Mouse (Mus musculus) heart, embryonic 14.5 days (tissue): ENCODE results near the gene Igfbpl1. TPM values are rescaled to one million over a fixed set of nuclear protein-coding genes. Genes with fewer than 3 reads are reported as not detected.

ENCODE experiments used
- ATAC-seq: fragments of 200-750 bp; cut with Nextera tagmentation; 2 replicates; pipeline ENCODE4 v1.8.0; 2017; ENCODE audit warnings: low read depth, moderate TSS enrichment; ENCODE audit not compliant: insufficient number of reproducible peaks, insufficient read depth, low FRiP score
- H3K27ac ChIP-seq, 2 experiments: fragments of 200-500 bp in 1 of 2; fragments of 300-500 bp in 1 of 2; sonication (generic) in 1 of 2; replicated peaks in 1 of 2; 2 replicates each; pipeline ENCODE4 v1.5.1; 2012 to 2014; ENCODE audit warnings: low read depth in 2 of 2, low read length in 2 of 2, control low read depth in 1 of 2, mild to moderate bottlenecking in 1 of 2, mixed read lengths in 1 of 2; ENCODE audit not compliant: control insufficient read depth in 1 of 2, insufficient read depth in 1 of 2
- H3K27me3 ChIP-seq: fragments of 300-500 bp; sonication (generic); 2 replicates; pipeline ENCODE4 v1.6.1; 2014; ENCODE audit warnings: mild to moderate bottlenecking, low read length, control low read depth; ENCODE audit not compliant: control insufficient read depth, insufficient read depth
- H3K36me3 ChIP-seq: fragments of 300-500 bp; sonication (generic); 2 replicates; pipeline ENCODE4 v1.6.1; 2014; ENCODE audit warnings: mild to moderate bottlenecking, control low read depth, low read length, mixed read lengths; ENCODE audit not compliant: control insufficient read depth, insufficient read depth
- H3K4me1 ChIP-seq, 2 experiments: fragments of 200-500 bp in 1 of 2; fragments of 300-500 bp in 1 of 2; sonication (generic) in 1 of 2; 2 replicates each; pipeline ENCODE4 v1.6.1; 2012 to 2014; ENCODE audit warnings: low read length in 2 of 2, control low read depth in 1 of 2, mixed read lengths in 1 of 2; ENCODE audit not compliant: control insufficient read depth in 2 of 2, insufficient read depth in 2 of 2
- H3K4me2 ChIP-seq: fragments of 300-500 bp; sonication (generic); 2 replicates; pipeline ENCODE4 v1.6.1; 2014; ENCODE audit warnings: mild to moderate bottlenecking, low read length
- H3K4me3 ChIP-seq, 2 experiments: fragments of 200-500 bp in 1 of 2; fragments of 300-500 bp in 1 of 2; sonication (generic) in 1 of 2; 2 replicates each; pipeline ENCODE4 v1.5.1; 2012 to 2014; ENCODE audit warnings: low read length in 2 of 2, mild to moderate bottlenecking in 2 of 2, control low read depth in 1 of 2, low read depth in 1 of 2, moderate library complexity in 1 of 2; ENCODE audit not compliant: control insufficient read depth in 1 of 2, insufficient read depth in 1 of 2
- H3K9ac ChIP-seq: fragments of 300-500 bp; sonication (generic); 2 replicates; pipeline ENCODE4 v1.6.1; 2014; ENCODE audit warnings: mild to moderate bottlenecking, low read length
- H3K9me3 ChIP-seq: fragments of 300-500 bp; sonication (generic); 2 replicates; pipeline ENCODE4 v1.6.1; 2016; ENCODE audit warnings: low read length, control low read depth; ENCODE audit not compliant: control insufficient read depth
- WGBS: fragments of 180-500 bp; shearing (Covaris S2); extraction: QIAGEN DNeasy Blood & Tissue Kit; methylation state at CpG from one replicate; pipeline ENCODE4 v1.1.7; 2014; 5-methylcytosine and 5-hydroxymethylcytosine counted together
- polyA plus RNA-seq: library from polyadenylated mRNA; unstranded; fragments of >200 nt; fragmentation: Nextera tagmentation; extraction: Ambion mirVana; gene quantifications from 2 replicates; pipeline ENCODE4 v1.2.1, GENCODE M21; 2014

Igfbpl1 gene
- polyA plus RNA-seq, 1 experiment from 2014 or later, result 5.9 TPM

- no peak overlapping the region for H3K4me3 ChIP-seq
- no peak overlapping the region for H3K4me2 ChIP-seq
- H3K9ac ChIP-seq, result no peak overlapping the region; the same call in 1 of the 2 replicates
- H3K27ac ChIP-seq, result 0 out of 4 replicates have a peak overlapping the region, but pooled peaks of 1 of the 2 experiments have one; percentile 12
- H3K9me3 ChIP-seq, result no peaks in the 10 kb centered on the region
- H3K4me1 ChIP-seq, result peaks cover 50 to 62% of the 10 kb centered on the region in 2 experiments
- ATAC-seq, result no peak
- H3K36me3 ChIP-seq, result no peaks in the 10 kb centered on the region
- H3K27me3 ChIP-seq, result peaks cover 2% of the 10 kb centered on the region; the same call in 1 of the 2 replicates
- WGBS, result 16% methylated on average over 10 of the region's 10 CpGs
Measured at GRCm38 (mm10) chr4:45769791-45770637, 56.7 kb downstream of the Igfbpl1 start.

- H3K4me3 ChIP-seq, result no peak overlapping the region
- peaks cover 56 to 70% of the 10 kb centered on the region in 2 experiments for H3K4me1 ChIP-seq
- H3K27ac ChIP-seq, result peak overlapping the region in 1 of 2 experiments; percentile 12; a peak in 1 of 4 replicates
- H3K9ac ChIP-seq, result 0 out of 2 replicates have a peak overlapping the region, but pooled peaks have one; percentile 1
- peaks cover 2% of the 10 kb centered on the region; the same call in 1 of the 2 replicates for H3K27me3 ChIP-seq
- H3K4me2 ChIP-seq, result no peak overlapping the region
- no peak for ATAC-seq
- 43% methylated on average over 10 of the region's 10 CpGs for WGBS
- H3K36me3 ChIP-seq, result no peaks in the 10 kb centered on the region
- no peaks in the 10 kb centered on the region for H3K9me3 ChIP-seq
Measured at GRCm38 (mm10) chr4:45769141-45769540, 57.6 kb downstream of the Igfbpl1 start.

- WGBS, result 13% methylated on average over 11 of the region's 11 CpGs
- peak overlapping the region in 1 of 2 experiments; percentile 20; a peak in 1 of 4 replicates for H3K27ac ChIP-seq
- peak; percentile 20; the same call in 1 of the 2 replicates for ATAC-seq
Measured at GRCm38 (mm10) chr4:45767891-45768558, 58.7 kb downstream of the Igfbpl1 start.

GRCm38 (mm10) chr4:45766774-45767173 is 59.9 kb downstream of the Igfbpl1 start:
- Histone ChIP-seq H3K9me3 (no peaks in the 10 kb centered on the region), H3K27me3 (peaks cover 2% of the 10 kb centered on the region; the same call in 1 of the 2 replicates), H3K4me1 (peaks cover 69 to 83% of the 10 kb centered on the region in 2 experiments), H3K4me2 (no peak overlapping the region), H3K36me3 (no peaks in the 10 kb centered on the region), H3K9ac (no peak overlapping the region), H3K4me3 (no peak overlapping the region), H3K27ac (no peak overlapping the region)
- WGBS, result 57% methylated on average over 7 of the region's 7 CpGs
- ATAC-seq, result 0 out of 2 replicates have a peak, but pooled peaks have one; percentile 35

More at GRCm38 (mm10) chr4:45767891-45768558, 58.7 kb downstream of the Igfbpl1 start:
- H3K36me3 ChIP-seq, result no peaks in the 10 kb centered on the region
- H3K27me3 ChIP-seq, result peaks cover 2% of the 10 kb centered on the region; the same call in 1 of the 2 replicates
- H3K9me3 ChIP-seq, result no peaks in the 10 kb centered on the region
- H3K4me3 ChIP-seq, result no peak overlapping the region
- H3K4me1 ChIP-seq, result peaks cover 67 to 82% of the 10 kb centered on the region in 2 experiments
- H3K4me2 ChIP-seq, result no peak overlapping the region
- no peak overlapping the region for H3K9ac ChIP-seq

- peaks cover 69 to 78% of the 10 kb centered on the region in 2 experiments for H3K4me1 ChIP-seq
- peak overlapping the region; percentile 49 for H3K9ac ChIP-seq
- no peaks in the 10 kb centered on the region for H3K36me3 ChIP-seq
- ATAC-seq, result no peak
- 15% methylated on average over 13 of the region's 18 CpGs for WGBS
- H3K27ac ChIP-seq, result no peak overlapping the region
- H3K4me3 ChIP-seq, result no peak overlapping the region
- peak overlapping the region; percentile 63 for H3K4me2 ChIP-seq
- peaks cover 2% of the 10 kb centered on the region; the same call in 1 of the 2 replicates for H3K27me3 ChIP-seq
- no peaks in the 10 kb centered on the region for H3K9me3 ChIP-seq
Measured at GRCm38 (mm10) chr4:45765565-45766201, 61.0 kb downstream of the Igfbpl1 start.

GRCm38 (mm10) chr4:45765121-45765564 is 61.6 kb downstream of the Igfbpl1 start:
- ATAC-seq, result no peak
- H3K9me3 ChIP-seq, result no peaks in the 10 kb centered on the region
- H3K9ac ChIP-seq, result peak overlapping the region; percentile 49
- H3K27ac ChIP-seq, result no peak overlapping the region
- peak overlapping the region in 1 of 2 experiments; percentile 11; a peak in 1 of 4 replicates for H3K4me3 ChIP-seq
- H3K4me2 ChIP-seq, result peak overlapping the region; percentile 63
- WGBS, result 3% methylated on average over 16 of the region's 16 CpGs
- H3K4me1 ChIP-seq, result peaks cover 64 to 73% of the 10 kb centered on the region in 2 experiments
- peaks cover 2% of the 10 kb centered on the region; the same call in 1 of the 2 replicates for H3K27me3 ChIP-seq
- no peaks in the 10 kb centered on the region for H3K36me3 ChIP-seq

GRCm38 (mm10) chr4:45764141-45764494 is 62.6 kb downstream of the Igfbpl1 start:
- peak overlapping the region; percentile 6 to 11; a peak in 3 of 4 replicates for H3K4me3 ChIP-seq
- WGBS, result 3% methylated on average over 10 of the region's 10 CpGs
- peak overlapping the region; percentile 61 for H3K9ac ChIP-seq
- H3K4me2 ChIP-seq, result peak overlapping the region; percentile 63
- peak overlapping the region in 1 of 2 experiments; percentile 55; a peak in 3 of 4 replicates for H3K27ac ChIP-seq
- H3K27me3 ChIP-seq, result peaks cover 2% of the 10 kb centered on the region; the same call in 1 of the 2 replicates
- no peaks in the 10 kb centered on the region for H3K9me3 ChIP-seq
- no peaks in the 10 kb centered on the region for H3K36me3 ChIP-seq
- 0 out of 2 replicates have a peak, but pooled peaks have one; percentile 25 for ATAC-seq
- H3K4me1 ChIP-seq, result peaks cover 57 to 64% of the 10 kb centered on the region in 2 experiments
